Mouse (Mus musculus): ENCODE measurements at regions not wholly inside any gene's neighbourhood (a gene's known extent, or its start where the extent isn't known, plus 50 kb on each side); places are given as distances from the start of the nearest gene placed in this dataset.

DNA sequence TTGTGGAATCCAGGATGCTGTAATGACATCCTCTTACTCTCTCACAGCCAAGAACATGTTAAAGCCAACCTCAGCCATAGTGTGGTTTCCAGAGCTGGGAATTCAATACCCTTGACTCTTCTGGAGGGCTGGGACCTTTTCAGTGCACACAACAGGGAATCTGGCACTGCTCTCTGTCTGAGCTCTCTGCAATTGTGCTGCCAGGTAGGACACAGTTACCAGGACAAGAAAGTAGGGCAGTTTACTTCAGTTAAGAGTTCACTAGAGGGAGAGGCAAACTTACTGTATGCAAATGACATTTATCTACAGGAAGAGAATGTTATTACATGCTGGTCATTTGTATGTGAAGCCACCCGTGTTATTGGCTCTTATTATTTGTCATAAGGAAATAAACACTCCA, 197.6 kb downstream of the Arl4a start:
- intact Hi-C loops (cut with DNase I), result no loop called here
- Histone ChIP-seq H3K79me2 (replicated peaks; ENCODE audit: control insufficient read depth, insufficient read depth, low read length) (no peaks in the 10 kb centered on the region), H3K27me3 (ENCODE audit: control insufficient read depth, insufficient read depth, low read length) (no peaks in the 10 kb centered on the region), H3K27ac (no peak overlapping the region), H3K36me3 (ENCODE audit: control insufficient read depth, insufficient read depth, low read length) (no peaks in the 10 kb centered on the region), H3K4me1 (ENCODE audit: control insufficient read depth, insufficient read depth, low read length) (no peaks in the 10 kb centered on the region), H3K9ac (ENCODE audit: low read depth, low read length) (no peak overlapping the region), H3K4me3 (no peak overlapping the region)
- TF ChIP-seq EP300 (IDR thresholded peaks at IDR 0.05; ENCODE audit: insufficient read depth, low read depth, low read length), result no peak
- TF ChIP-seq CTCF (IDR thresholded peaks at IDR 0.05), result no peak
- TF ChIP-seq POLR2A (IDR thresholded peaks at IDR 0.05; ENCODE audit: insufficient read depth, low read depth, low read length), result no peak
- 39% methylated on average over 1 of the region's 1 CpGs for WGBS
- no peak for DNase-seq

DNA sequence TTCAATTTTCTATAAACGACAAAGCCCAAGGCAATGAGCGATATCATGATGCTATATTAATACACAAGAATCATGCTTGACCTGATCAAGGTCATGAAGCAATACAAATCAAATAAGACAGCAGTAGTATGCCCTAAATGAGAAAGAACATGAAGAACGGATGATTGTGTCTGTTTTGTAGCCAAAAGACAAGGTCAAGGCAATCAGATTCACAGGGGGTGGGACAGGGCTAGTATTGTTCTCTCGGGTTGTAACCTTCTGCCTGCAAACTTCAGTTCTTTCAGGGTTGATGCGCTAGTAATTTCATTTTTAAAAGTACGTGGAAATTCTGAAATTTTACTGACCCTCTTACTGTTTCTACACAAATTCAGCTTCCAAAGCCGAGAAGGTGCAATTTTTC, 206.7 kb downstream of the Arl4a start:
- H3K27ac ChIP-seq, result no peak overlapping the region
- no peak overlapping the region for H3K4me3 ChIP-seq
- 70% methylated on average over 7 of the region's 7 CpGs for WGBS
- intact Hi-C loops (cut with DNase I), result no loop called here
- H3K36me3 ChIP-seq (ENCODE audit: control insufficient read depth, insufficient read depth, low read length), result no peaks in the 10 kb centered on the region
- DNase-seq, result no peak
- no peaks in the 10 kb centered on the region for H3K27me3 ChIP-seq (ENCODE audit: control insufficient read depth, insufficient read depth, low read length)
- no peak for TF ChIP-seq CTCF (IDR thresholded peaks at IDR 0.05)
- no peak for TF ChIP-seq POLR2A (IDR thresholded peaks at IDR 0.05; ENCODE audit: insufficient read depth, low read depth, low read length)
- no peak for TF ChIP-seq EP300 (IDR thresholded peaks at IDR 0.05; ENCODE audit: insufficient read depth, low read depth, low read length)
- H3K79me2 ChIP-seq (replicated peaks; ENCODE audit: control insufficient read depth, insufficient read depth, low read length), result no peaks in the 10 kb centered on the region
- no peaks in the 10 kb centered on the region for H3K4me1 ChIP-seq (ENCODE audit: control insufficient read depth, insufficient read depth, low read length)
- no peak overlapping the region for H3K9ac ChIP-seq (ENCODE audit: low read depth, low read length)

DNA sequence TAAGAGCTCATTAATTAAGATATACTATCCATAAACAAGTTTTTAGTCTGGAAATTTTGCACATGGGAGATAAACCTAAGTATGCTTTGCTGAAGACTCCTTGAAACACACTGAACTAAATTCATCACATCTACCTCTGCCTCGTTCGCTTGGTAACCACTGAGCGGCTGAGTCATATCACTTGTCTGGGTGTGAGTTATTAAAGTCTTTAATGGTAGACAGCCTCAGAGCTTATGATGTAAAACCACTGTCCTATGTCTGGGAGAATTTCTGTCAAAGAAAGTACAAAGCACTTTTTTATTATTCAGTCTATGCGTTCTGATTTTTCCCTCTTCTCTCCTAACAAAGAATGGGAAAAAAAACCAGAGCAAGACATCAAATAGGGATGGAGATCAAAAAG, 207.3 kb downstream of the Arl4a start:
- Histone ChIP-seq H3K36me3 (ENCODE audit: control insufficient read depth, insufficient read depth, low read length) (no peaks in the 10 kb centered on the region), H3K4me1 (ENCODE audit: control insufficient read depth, insufficient read depth, low read length) (no peaks in the 10 kb centered on the region), H3K4me3 (no peak overlapping the region), H3K27me3 (ENCODE audit: control insufficient read depth, insufficient read depth, low read length) (no peaks in the 10 kb centered on the region), H3K9ac (ENCODE audit: low read depth, low read length) (no peak overlapping the region), H3K79me2 (replicated peaks; ENCODE audit: control insufficient read depth, insufficient read depth, low read length) (no peaks in the 10 kb centered on the region), H3K27ac (no peak overlapping the region)
- TF ChIP-seq EP300 (IDR thresholded peaks at IDR 0.05; ENCODE audit: insufficient read depth, low read depth, low read length), result no peak
- no peak for TF ChIP-seq CTCF (IDR thresholded peaks at IDR 0.05)
- no peak for TF ChIP-seq POLR2A (IDR thresholded peaks at IDR 0.05; ENCODE audit: insufficient read depth, low read depth, low read length)
- intact Hi-C loops (cut with DNase I), result no loop called here
- WGBS, result 86% methylated on average over 4 of the region's 4 CpGs
- DNase-seq, result no peak

DNA sequence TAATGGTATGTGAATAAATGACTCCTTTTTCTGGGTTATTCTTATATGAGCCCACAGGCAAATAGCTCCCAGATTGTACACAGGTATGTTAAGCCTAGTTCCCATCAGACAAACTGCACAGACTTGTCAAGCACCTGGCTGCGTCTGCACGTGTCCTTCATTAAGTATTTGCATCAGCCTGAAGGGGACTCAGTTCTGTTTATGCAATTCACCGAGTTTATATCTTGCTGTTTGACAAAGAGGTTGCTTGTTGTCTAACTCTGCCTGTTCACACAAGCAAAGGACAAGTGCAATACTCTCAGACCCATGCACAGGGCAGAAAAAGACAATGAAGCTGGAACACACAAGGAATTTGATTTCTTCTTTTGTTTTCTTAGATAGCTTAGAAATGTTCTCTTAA, 215.2 kb downstream of the Arl4a start:
- 65% methylated on average over 3 of the region's 3 CpGs for WGBS
- Histone ChIP-seq H3K27ac (no peak overlapping the region), H3K27me3 (ENCODE audit: control insufficient read depth, insufficient read depth, low read length) (no peaks in the 10 kb centered on the region), H3K4me1 (ENCODE audit: control insufficient read depth, insufficient read depth, low read length) (no peaks in the 10 kb centered on the region), H3K79me2 (replicated peaks; ENCODE audit: control insufficient read depth, insufficient read depth, low read length) (no peaks in the 10 kb centered on the region), H3K4me3 (no peak overlapping the region), H3K36me3 (ENCODE audit: control insufficient read depth, insufficient read depth, low read length) (no peaks in the 10 kb centered on the region), H3K9ac (ENCODE audit: low read depth, low read length) (no peak overlapping the region)
- DNase-seq, result no peak
- TF ChIP-seq POLR2A (IDR thresholded peaks at IDR 0.05; ENCODE audit: insufficient read depth, low read depth, low read length), result no peak
- no peak for TF ChIP-seq CTCF (IDR thresholded peaks at IDR 0.05)
- TF ChIP-seq EP300 (IDR thresholded peaks at IDR 0.05; ENCODE audit: insufficient read depth, low read depth, low read length), result no peak
- intact Hi-C loops (cut with DNase I), result no loop called here

DNA sequence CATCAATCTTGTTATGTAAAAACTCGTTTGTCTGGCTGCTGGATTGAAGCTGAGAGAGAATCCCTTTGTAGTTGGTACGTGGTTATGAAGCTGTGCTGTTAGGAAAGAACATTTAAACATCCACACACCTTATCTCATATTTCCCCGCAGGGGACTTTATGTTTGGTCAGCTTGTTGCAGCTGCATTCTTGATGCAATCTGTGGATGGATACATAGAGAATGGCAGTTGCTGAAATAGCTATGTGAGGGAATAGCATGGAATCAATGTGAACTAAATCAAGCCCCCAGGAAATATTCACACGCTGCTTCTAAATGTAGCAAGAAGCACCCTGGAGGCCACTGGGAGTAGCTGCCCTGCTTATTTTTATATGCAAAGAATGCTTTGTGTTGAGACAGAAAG, 236.3 kb downstream of the Arl4a start:
- Histone ChIP-seq H3K4me1 (ENCODE audit: control insufficient read depth, insufficient read depth, low read length) (no peaks in the 10 kb centered on the region), H3K9ac (ENCODE audit: low read depth, low read length) (no peak overlapping the region), H3K27ac (no peak overlapping the region), H3K27me3 (ENCODE audit: control insufficient read depth, insufficient read depth, low read length) (no peaks in the 10 kb centered on the region), H3K79me2 (replicated peaks; ENCODE audit: control insufficient read depth, insufficient read depth, low read length) (no peaks in the 10 kb centered on the region), H3K4me3 (no peak overlapping the region), H3K36me3 (ENCODE audit: control insufficient read depth, insufficient read depth, low read length) (no peaks in the 10 kb centered on the region)
- DNase-seq, result no peak
- TF ChIP-seq CTCF (IDR thresholded peaks at IDR 0.05) (no peak), EP300 (IDR thresholded peaks at IDR 0.05; ENCODE audit: insufficient read depth, low read depth, low read length) (no peak), POLR2A (IDR thresholded peaks at IDR 0.05; ENCODE audit: insufficient read depth, low read depth, low read length) (no peak)
- WGBS, result 53% methylated on average over 4 of the region's 4 CpGs
- intact Hi-C loops (cut with DNase I), result no loop called here

DNA sequence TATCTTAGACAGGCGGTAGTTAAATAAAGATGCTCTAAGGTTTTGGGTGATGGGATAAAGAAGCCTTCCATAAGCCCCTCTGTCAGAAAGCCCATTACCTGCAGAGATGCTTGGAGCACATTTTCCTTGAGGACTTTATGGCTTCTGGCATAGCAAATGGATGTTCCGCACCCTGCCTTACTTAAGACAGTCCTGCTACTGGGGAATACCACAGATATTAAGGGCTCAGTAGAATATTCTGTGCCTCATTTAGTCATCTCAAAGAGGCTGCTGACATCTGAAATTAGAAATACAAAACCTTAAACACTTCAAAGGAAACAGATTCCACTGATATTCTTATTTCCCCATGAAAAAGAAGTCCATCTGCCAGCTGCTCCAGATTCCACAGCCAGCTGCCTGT, 240.0 kb downstream of the Arl4a start:
- 100% methylated on average over 2 of the region's 2 CpGs for WGBS
- intact Hi-C loops (cut with DNase I), result no loop called here
- TF ChIP-seq POLR2A (IDR thresholded peaks at IDR 0.05; ENCODE audit: insufficient read depth, low read depth, low read length) (no peak), EP300 (IDR thresholded peaks at IDR 0.05; ENCODE audit: insufficient read depth, low read depth, low read length) (no peak), CTCF (IDR thresholded peaks at IDR 0.05) (no peak)

More for the DNA sequence above, 240.0 kb downstream of the Arl4a start:
- Histone ChIP-seq H3K27ac (no peak overlapping the region), H3K9ac (ENCODE audit: low read depth, low read length) (no peak overlapping the region), H3K4me3 (no peak overlapping the region), H3K79me2 (replicated peaks; ENCODE audit: control insufficient read depth, insufficient read depth, low read length) (no peaks in the 10 kb centered on the region), H3K27me3 (ENCODE audit: control insufficient read depth, insufficient read depth, low read length) (no peaks in the 10 kb centered on the region), H3K36me3 (ENCODE audit: control insufficient read depth, insufficient read depth, low read length) (no peaks in the 10 kb centered on the region), H3K4me1 (ENCODE audit: control insufficient read depth, insufficient read depth, low read length) (no peaks in the 10 kb centered on the region)
- no peak for DNase-seq
